Mouse (Mus musculus) liver, embryonic 14 days (tissue): Measurements from ENCODE around the gene Cplx2. TPM values are rescaled to one million over a fixed set of nuclear protein-coding genes. Genes with fewer than 3 reads are reported as not detected.

ENCODE experiments used
- polyA plus RNA-seq: library from polyadenylated mRNA; depleted of rRNA; stranded (reverse); fragments of >200 nt; gene quantifications from 2 replicates; pipeline ENCODE4 v1.2.3, GENCODE M21; 2012; rRNA removed

The Cplx2 gene
- 0.40 and 0.45 TPM in 2 replicates for polyA plus RNA-seq

DNA sequence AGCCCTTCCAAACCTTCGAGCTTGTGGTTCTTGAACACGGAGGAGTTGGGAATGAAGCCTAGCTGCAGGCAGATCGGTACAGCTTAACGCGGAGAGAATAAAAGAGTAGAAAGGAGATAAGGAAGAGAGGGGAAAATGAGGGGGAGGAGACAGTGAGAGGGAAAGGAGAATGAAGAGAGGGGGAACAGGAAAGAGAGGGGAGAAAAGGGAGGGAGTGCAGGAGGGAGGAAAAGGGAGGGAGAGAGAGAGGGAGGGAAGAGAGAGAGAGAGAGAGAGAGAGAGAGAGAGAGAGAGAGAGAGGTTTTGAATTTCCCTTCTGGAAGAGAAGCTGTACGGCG lies at the start of gene Cplx2:
Cplx2 (plus strand) TSS at position 301 of the 338 bp plus-strand sequence.

Other genes starting within 250 kb of the Cplx2 start
- gene Hrh2, start 179.2 kb upstream of the Cplx2 start, polyA plus RNA-seq: 0.08 TPM in 2 replicates
- gene Thoc3, start 97.5 kb downstream of the Cplx2 start, polyA plus RNA-seq: 16.1 and 16.2 TPM in 2 replicates
- 2.7 and 3.2 TPM in 2 replicates for gene Simc1, start 132.4 kb downstream of the Cplx2 start, polyA plus RNA-seq
- 20.1 and 23.4 TPM in 2 replicates for gene 4833439L19Rik, start 194.1 kb downstream of the Cplx2 start, polyA plus RNA-seq
- gene Arl10, start 203.7 kb downstream of the Cplx2 start, polyA plus RNA-seq: 4.6 and 6.1 TPM in 2 replicates
- gene Nop16, start 218.7 kb downstream of the Cplx2 start, polyA plus RNA-seq: 28.1 and 29.1 TPM in 2 replicates
- gene Higd2a, start 218.9 kb downstream of the Cplx2 start, polyA plus RNA-seq: 40.8 and 55.3 TPM in 2 replicates
- 14.4 and 15.5 TPM in 2 replicates for gene Cltb, start 240.0 kb downstream of the Cplx2 start, polyA plus RNA-seq